Mouse (Mus musculus): ENCODE measurements around the gene Ift140.

- TF ChIP-seq GATA1 (IDR thresholded peaks at IDR 0.05; ENCODE audit: low read length) (no peak), TAL1 (IDR thresholded peaks at IDR 0.05; ENCODE audit: low read length) (no peak)
Observed at GRCm38 (mm10) chr17:25077771-25078372, 62.0 kb downstream of the Ift140 start.
